Mouse (Mus musculus) stomach, postnatal 0 days (tissue): ENCODE data around the gene Slc38a3. TPM values are rescaled to one million over a fixed set of nuclear protein-coding genes. Genes with fewer than 3 reads are reported as not detected.

ENCODE experiments used
- ATAC-seq: fragments of 200-750 bp; cut with Nextera tagmentation; 2 replicates; pipeline ENCODE4 v1.8.0; 2017; ENCODE audit not compliant: low FRiP score, low TSS enrichment
- DNase-seq: peaks from one replicate; pipeline ENCODE4 v3.0.0-alpha.2; 2016; ENCODE audit warnings: low spot score
- H3K27ac ChIP-seq: fragments of 300-500 bp; sonication (generic); replicated peaks from 2 replicates; pipeline ENCODE4 v1.5.1; 2014; ENCODE audit warnings: mild to moderate bottlenecking, control low read depth
- H3K27me3 ChIP-seq: fragments of 300-500 bp; sonication (generic); 2 replicates; pipeline ENCODE4 v1.6.1; 2014; ENCODE audit warnings: low read length; ENCODE audit not compliant: control insufficient read depth, insufficient read depth
- H3K36me3 ChIP-seq: fragments of 300-500 bp; sonication (generic); 2 replicates; pipeline ENCODE4 v1.6.1; 2014; ENCODE audit warnings: low read length, mixed read lengths; ENCODE audit not compliant: control insufficient read depth, insufficient read depth
- H3K4me1 ChIP-seq: fragments of 300-500 bp; sonication (generic); replicated peaks from 2 replicates; pipeline ENCODE4 v1.6.1; 2014; ENCODE audit warnings: antibody characterized with exemption; ENCODE audit not compliant: control insufficient read depth, insufficient read depth
- H3K4me2 ChIP-seq: fragments of 300-500 bp; sonication (generic); replicated peaks from 2 replicates; pipeline ENCODE4 v1.6.1; 2014; ENCODE audit warnings: low read depth, mild to moderate bottlenecking, control low read depth, moderate library complexity
- H3K4me3 ChIP-seq: fragments of 300-500 bp; sonication (generic); 2 replicates; pipeline ENCODE4 v1.5.1; 2014; ENCODE audit warnings: low read depth, low read length, control low read depth
- H3K9ac ChIP-seq: fragments of 300-500 bp; sonication (generic); 2 replicates; pipeline ENCODE4 v1.6.1; 2014; ENCODE audit warnings: mild to moderate bottlenecking, low read length, control low read depth, mixed read lengths
- H3K9me3 ChIP-seq: fragments of 300-500 bp; sonication (generic); 2 replicates; pipeline ENCODE4 v1.6.1; 2016; ENCODE audit warnings: low read length; ENCODE audit not compliant: control insufficient read depth
- CTCF ChIP-seq: IDR thresholded peaks from 2 replicates; pipeline ENCODE4 v1.5.1; 2016; ENCODE audit warnings: antibody characterized with exemption, low read depth, mild to moderate bottlenecking, moderate library complexity
- EP300 ChIP-seq: optimal IDR thresholded peaks from 2 replicates; pipeline ENCODE3; 2016; ENCODE audit warnings: antibody characterized with exemption
- WGBS: fragments of 180-500 bp; shearing (Covaris S2); extraction: QIAGEN DNeasy Blood & Tissue Kit; methylation state at CpG from one replicate; pipeline ENCODE4 v1.1.7; 2014; 5-methylcytosine and 5-hydroxymethylcytosine counted together
- polyA plus RNA-seq: library from polyadenylated mRNA; unstranded; fragments of >200 nt; fragmentation: Nextera tagmentation; extraction: Ambion mirVana; gene quantifications from 2 replicates; pipeline ENCODE4 v1.2.1, GENCODE M21; 2015

Gene Slc38a3
- polyA plus RNA-seq, 1 experiment from 2014 or later = 0.95 TPM

GRCm38 (mm10) chr9:107634406-107635278 is 34.7 kb downstream of the Slc38a3 start:
- H3K4me2 ChIP-seq = peak overlapping the region; percentile 99
- peak overlapping the region; percentile 94 for H3K9ac ChIP-seq
- no peak for TF ChIP-seq EP300
- no peak for TF ChIP-seq CTCF
- H3K27ac ChIP-seq = peak overlapping the region; percentile 93
- ATAC-seq (no peak), DNase-seq (no peak)
- H3K27me3 ChIP-seq = no peaks in the 10 kb centered on the region
- WGBS = 1% methylated on average over 33 of the region's 35 CpGs
- peaks cover 16% of the 10 kb centered on the region for H3K4me1 ChIP-seq
- H3K9me3 ChIP-seq = no peaks in the 10 kb centered on the region
- H3K36me3 ChIP-seq = no peaks in the 10 kb centered on the region
- peak overlapping the region; percentile 83 for H3K4me3 ChIP-seq

GRCm38 (mm10) chr9:107633661-107634405 is 35.5 kb downstream of the Slc38a3 start:
- Histone ChIP-seq H3K36me3 (no peaks in the 10 kb centered on the region), H3K27me3 (no peaks in the 10 kb centered on the region), H3K4me3 (peak overlapping the region; percentile 83), H3K4me2 (peak overlapping the region; percentile 99), H3K9me3 (no peaks in the 10 kb centered on the region), H3K27ac (peak overlapping the region; percentile 93), H3K9ac (peak overlapping the region; percentile 94), H3K4me1 (peaks cover 21% of the 10 kb centered on the region)
- no peak for TF ChIP-seq CTCF
- TF ChIP-seq EP300 = no peak
- 0% methylated on average over 15 of the region's 15 CpGs for WGBS
- no peak for DNase-seq
- ATAC-seq = 0 out of 2 replicates have a peak, but pooled peaks have one; percentile 4

- Histone ChIP-seq H3K4me1 (peaks cover 21% of the 10 kb centered on the region), H3K36me3 (no peaks in the 10 kb centered on the region), H3K27ac (peak overlapping the region; percentile 93), H3K9me3 (no peaks in the 10 kb centered on the region), H3K4me2 (peak overlapping the region; percentile 99), H3K9ac (peak overlapping the region; percentile 94), H3K4me3 (peak overlapping the region; percentile 83), H3K27me3 (no peaks in the 10 kb centered on the region)
- peak; percentile 87 for DNase-seq
- WGBS = 3% methylated on average over 33 of the region's 33 CpGs
- ATAC-seq = peak; percentile 54; the same call in 1 of the 2 replicates
- TF ChIP-seq CTCF (no peak), EP300 (peak; percentile 27)
These were observed 36.2 kb downstream of the Slc38a3 start for GRCm38 (mm10) chr9:107633091-107633660.

GRCm38 (mm10) chr9:107632478-107632877 is 36.9 kb downstream of the Slc38a3 start:
- peak overlapping the region; percentile 83 for H3K4me3 ChIP-seq
- peak overlapping the region; percentile 99 for H3K4me2 ChIP-seq
- H3K27ac ChIP-seq = peak overlapping the region; percentile 93
- TF ChIP-seq CTCF (no peak), EP300 (no peak)
- peaks cover 21% of the 10 kb centered on the region for H3K4me1 ChIP-seq
- no peaks in the 10 kb centered on the region for H3K36me3 ChIP-seq
- no peak for DNase-seq
- H3K9me3 ChIP-seq = no peaks in the 10 kb centered on the region
- peak overlapping the region; percentile 94 for H3K9ac ChIP-seq
- H3K27me3 ChIP-seq = no peaks in the 10 kb centered on the region
- 24% methylated on average over 6 of the region's 6 CpGs for WGBS
- no peak for ATAC-seq

- no peak for ATAC-seq
- no peak overlapping the region for H3K9ac ChIP-seq
- peak overlapping the region; percentile 20; the same call in 1 of the 2 replicates for H3K27ac ChIP-seq
- DNase-seq = no peak
- H3K4me1 ChIP-seq = peaks cover 25% of the 10 kb centered on the region
- 88% methylated on average over 8 of the region's 8 CpGs for WGBS
- H3K4me3 ChIP-seq = no peak overlapping the region
- no peak for TF ChIP-seq CTCF
- TF ChIP-seq EP300 = no peak
- no peaks in the 10 kb centered on the region for H3K9me3 ChIP-seq
- no peak overlapping the region for H3K4me2 ChIP-seq
- no peaks in the 10 kb centered on the region for H3K27me3 ChIP-seq
- no peaks in the 10 kb centered on the region for H3K36me3 ChIP-seq
These were observed 37.5 kb downstream of the Slc38a3 start for GRCm38 (mm10) chr9:107631861-107632260.
